Mouse (Mus musculus) thymus, postnatal 10 days (tissue): ENCODE measurements around the gene Alkbh5.
"Not testable (repeated sequence)": the region's sequence is repeated elsewhere in the genome, so short reads cannot be mapped to it uniquely, and the experiment has no call there.

Experiments
- DNase-seq, 2 experiments: peaks; one replicate each; pipeline ENCODE4 v3.0.0; 2021; ENCODE audit warnings: low spot score in 2 of 2

The Alkbh5 gene

DNA sequence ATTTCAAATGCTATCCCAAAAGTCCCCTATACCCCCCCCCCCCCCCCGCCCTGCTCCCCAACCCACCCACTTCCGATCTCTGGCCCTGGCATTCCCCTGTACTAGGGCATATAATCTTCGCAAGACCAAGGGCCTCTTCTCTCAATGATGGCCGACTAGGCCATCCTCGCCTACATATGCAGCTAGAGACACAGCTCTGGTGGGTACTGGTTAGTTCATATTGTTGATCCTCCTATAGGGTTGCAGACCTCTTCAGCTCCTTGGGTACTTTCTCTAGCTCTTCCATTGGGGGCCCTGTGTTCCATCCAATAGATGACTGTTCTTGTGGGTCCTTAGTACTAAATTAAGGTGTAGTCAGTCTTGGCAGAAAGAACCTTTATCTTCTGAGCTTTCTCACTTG, 7.0 kb downstream of the Alkbh5 start:
- DNase-seq: not testable (repeated sequence)

DNA sequence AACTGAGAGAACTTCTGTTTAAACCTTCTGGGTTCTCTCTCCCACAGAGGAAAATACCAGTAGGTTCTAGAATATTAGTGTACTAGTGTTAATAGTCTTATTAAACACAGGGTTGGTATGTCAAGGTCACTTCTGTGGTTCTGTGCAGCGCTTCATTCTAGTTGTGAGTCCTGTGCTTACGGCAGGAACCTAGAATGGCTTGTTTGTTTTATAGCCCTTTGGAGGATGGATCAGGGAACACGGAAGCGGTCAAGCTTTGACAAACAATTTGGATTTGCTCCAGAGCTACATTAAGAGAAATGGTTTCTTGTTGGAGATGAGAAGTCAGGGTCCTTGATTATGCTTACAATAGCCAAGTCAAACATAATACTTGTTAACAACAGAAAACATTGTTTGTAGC, 9.3 kb downstream of the Alkbh5 start:
- no peak for DNase-seq

DNA sequence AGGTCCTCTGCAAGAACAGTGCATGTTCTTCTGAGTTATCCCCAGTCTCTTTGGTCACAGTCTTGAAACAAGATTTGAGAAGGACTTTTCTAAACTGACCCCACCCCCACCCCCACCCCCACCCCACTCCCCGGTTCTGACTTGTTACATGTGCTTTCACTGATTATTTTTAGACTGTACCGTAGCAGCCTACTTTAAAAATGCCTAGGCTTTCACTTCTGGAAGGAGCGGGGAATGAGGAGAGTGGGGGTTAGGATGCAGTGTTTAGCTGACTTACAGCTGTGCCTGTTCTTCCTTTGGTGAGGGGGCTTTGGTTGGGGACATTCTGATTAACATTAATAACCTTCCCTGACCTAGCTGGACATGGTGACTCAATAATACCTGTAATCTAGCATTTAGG, 11.9 kb downstream of the Alkbh5 start:
- no peak for DNase-seq

DNA sequence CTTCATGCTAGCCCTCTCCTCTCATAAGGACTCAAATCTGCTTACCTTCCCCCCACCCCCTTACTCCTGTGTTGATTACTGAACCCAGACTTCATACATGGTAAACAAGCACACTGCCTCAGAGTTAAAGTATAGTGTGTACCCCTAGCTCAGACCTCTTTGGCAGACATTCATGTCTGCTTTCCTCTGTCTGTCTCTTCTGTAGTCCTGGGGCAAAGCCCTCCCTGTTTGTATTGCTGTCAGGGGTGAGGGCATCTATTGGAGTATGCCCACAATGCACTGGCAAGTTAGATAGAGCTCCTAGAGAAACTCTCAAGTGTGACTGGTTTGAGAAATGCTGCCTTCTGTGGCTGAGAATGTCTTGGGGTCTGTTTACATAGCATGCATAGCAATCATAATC, 16.9 kb downstream of the Alkbh5 start:
- DNase-seq: no peak

DNA sequence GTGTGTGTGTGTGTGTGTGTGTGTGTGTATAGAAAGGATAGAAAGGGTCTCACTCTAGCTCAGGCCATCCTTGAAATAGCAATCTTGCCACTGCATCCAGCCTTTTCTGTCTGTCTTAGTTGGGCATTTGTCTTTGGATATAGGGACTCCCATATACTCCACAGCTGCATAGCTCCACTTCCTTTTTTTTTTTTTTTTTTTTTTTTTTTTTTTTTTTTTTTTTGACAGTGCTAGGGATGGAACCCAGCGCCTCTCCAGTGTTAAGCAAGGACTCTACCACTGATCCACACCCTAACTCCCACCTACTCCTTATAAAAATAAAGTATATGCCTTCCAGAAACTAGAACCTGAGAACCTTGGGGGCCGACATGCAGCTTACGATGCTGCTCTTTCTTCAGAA, 21.5 kb downstream of the Alkbh5 start:
- DNase-seq: no peak

DNA sequence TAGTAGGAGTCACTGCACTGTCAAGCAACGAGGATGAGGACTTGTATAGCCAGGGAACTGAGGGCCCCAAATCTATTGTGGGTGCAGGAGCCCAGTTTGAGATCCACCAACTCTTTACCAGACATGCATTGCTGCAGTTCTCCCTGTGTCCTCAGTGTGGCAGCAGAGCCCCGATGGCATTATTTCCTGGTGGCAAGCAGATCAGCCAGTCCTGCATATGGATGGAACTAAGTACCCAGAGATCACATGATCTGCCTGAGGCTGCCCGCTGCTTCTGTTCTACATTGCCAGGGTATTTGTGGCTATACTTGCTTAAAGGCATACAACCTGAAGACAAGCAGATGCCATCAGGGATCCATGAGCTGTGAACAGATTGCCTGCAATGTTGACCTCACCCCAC, 23.2 kb downstream of the Alkbh5 start:
- peak in 1 of 2 experiments; percentile 53 for DNase-seq

DNA sequence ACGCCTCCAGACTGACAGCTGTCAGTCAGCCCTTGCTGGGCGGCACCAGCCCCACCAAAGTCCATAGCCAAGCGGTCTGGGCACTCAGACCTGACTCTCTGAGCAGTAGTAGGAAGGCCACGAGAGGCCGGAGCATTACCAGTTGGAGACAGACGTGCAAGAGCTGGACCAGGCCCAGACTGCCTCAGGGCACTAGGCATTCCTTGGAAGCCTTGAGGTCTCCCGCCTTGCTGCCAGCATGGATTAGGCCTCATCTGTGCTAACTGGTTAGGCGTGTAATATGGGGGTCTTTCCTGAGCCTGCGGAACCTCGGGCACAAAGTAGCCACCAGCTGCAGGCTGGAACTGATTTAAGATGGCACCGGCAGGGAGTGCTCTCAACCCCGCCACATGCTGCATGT, 37.8 kb downstream of the Alkbh5 start:
- not testable (repeated sequence) for DNase-seq
